Mouse (Mus musculus) testis, adult 2 months (tissue): ENCODE data around the gene Otogl. TPM values are rescaled to one million over a fixed set of nuclear protein-coding genes. Genes with fewer than 3 reads are reported as not detected.

Source experiments
- H3K27ac ChIP-seq: fragments of 200-500 bp; 2 replicates; pipeline ENCODE4 v1.5.1; 2012; ENCODE audit warnings: low read depth, low read length; ENCODE audit not compliant: control insufficient read depth, insufficient read depth
- H3K27me3 ChIP-seq: fragments of 200-500 bp; 2 replicates; pipeline ENCODE4 v1.6.1; 2012; ENCODE audit warnings: mild to moderate bottlenecking, low read length, moderate library complexity; ENCODE audit not compliant: control insufficient read depth, insufficient read depth
- H3K36me3 ChIP-seq: fragments of 200-500 bp; 2 replicates; pipeline ENCODE4 v1.6.1; 2012; ENCODE audit warnings: mild to moderate bottlenecking, low read length; ENCODE audit not compliant: control insufficient read depth, insufficient read depth
- H3K4me1 ChIP-seq: fragments of 200-500 bp; 2 replicates; pipeline ENCODE4 v1.6.1; 2012; ENCODE audit warnings: low read length; ENCODE audit not compliant: control insufficient read depth, insufficient read depth
- H3K4me3 ChIP-seq: fragments of 200-500 bp; 2 replicates; pipeline ENCODE4 v1.5.1; 2012; ENCODE audit warnings: low read depth, mild to moderate bottlenecking, low read length, moderate library complexity, mixed read lengths; ENCODE audit not compliant: control insufficient read depth
- CTCF ChIP-seq: fragments of 200-500 bp; IDR thresholded peaks from 2 replicates; pipeline ENCODE4 v1.5.1; 2012; ENCODE audit warnings: low read depth, mild to moderate bottlenecking, inconsistent platforms, low read length, moderate library complexity; ENCODE audit not compliant: control insufficient read depth, insufficient read depth, insufficient replicate concordance
- POLR2A ChIP-seq: fragments of 200-500 bp; IDR thresholded peaks from 2 replicates; pipeline ENCODE4 v1.6.1; 2012; ENCODE audit warnings: low read depth, mild to moderate bottlenecking, inconsistent platforms, low read length, moderate library complexity; ENCODE audit not compliant: control insufficient read depth
- polyA plus RNA-seq: library from polyadenylated mRNA; depleted of rRNA; stranded (reverse); fragments of >200 nt; gene quantifications from 2 replicates; pipeline ENCODE4 v1.2.3, GENCODE M21; 2012

Gene Otogl
- polyA plus RNA-seq, 1 experiment, result 0.01 TPM

DNA sequence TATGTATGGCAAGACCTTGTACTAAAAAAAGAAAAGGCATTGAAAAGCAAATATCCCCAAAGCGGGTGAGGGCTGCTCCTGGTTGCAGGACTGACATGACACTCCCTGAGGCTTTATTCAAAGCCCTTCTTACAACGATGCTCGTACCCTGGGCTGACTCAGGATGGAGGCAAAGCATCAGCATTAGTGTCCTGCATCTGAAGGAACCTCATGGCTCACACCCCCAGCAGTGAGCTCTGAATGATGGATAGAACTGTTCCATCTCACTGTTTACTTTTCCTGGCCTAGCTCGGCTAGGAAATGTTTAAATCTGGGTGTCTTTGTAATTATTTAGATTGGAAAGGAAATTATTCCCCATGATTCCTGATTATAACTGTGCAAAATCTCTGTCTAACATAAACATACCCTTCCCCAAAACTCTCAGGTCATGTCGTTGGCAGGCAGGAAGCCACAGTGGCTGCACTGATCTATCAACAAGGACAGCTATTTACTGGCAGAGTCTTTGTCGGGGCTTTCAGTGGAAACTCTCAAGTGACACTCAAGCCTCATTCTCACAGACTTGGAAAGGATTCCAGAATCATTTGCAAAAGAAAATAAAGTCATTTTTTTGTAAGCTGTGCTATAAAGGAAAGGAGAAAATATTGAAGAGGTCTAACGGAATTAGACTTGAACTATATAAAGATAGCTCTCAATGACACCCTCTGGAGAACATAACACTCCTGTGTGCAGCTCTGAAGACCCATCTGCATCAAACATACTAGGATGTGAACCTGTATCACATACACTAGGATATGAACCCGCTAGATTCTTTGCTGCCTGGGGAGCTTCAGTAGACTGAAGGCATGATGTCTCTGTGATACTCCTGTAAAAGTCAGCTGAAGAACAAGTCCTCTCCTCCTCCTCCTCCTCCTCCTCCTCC, 17.0 kb downstream of the Otogl start:
- no peak overlapping the region for H3K27ac ChIP-seq
- no peak overlapping the region for H3K4me3 ChIP-seq
- H3K27me3 ChIP-seq, result no peaks in the 10 kb centered on the region
- no peaks in the 10 kb centered on the region for H3K4me1 ChIP-seq
- H3K36me3 ChIP-seq, result no peaks in the 10 kb centered on the region
- no peak for TF ChIP-seq CTCF
- TF ChIP-seq POLR2A, result no peak

- H3K4me1 ChIP-seq, result no peaks in the 10 kb centered on the region
- H3K27me3 ChIP-seq, result no peaks in the 10 kb centered on the region
- no peak overlapping the region for H3K27ac ChIP-seq
- no peaks in the 10 kb centered on the region for H3K36me3 ChIP-seq
- no peak for TF ChIP-seq CTCF
- TF ChIP-seq POLR2A, result no peak
- H3K4me3 ChIP-seq, result no peak overlapping the region
These were observed 21.5 kb downstream of the Otogl start for GRCm38 (mm10) chr10:107890400-107890799.

GRCm38 (mm10) chr10:107872542-107872941, 39.4 kb downstream of the Otogl start:
- no peaks in the 10 kb centered on the region for H3K36me3 ChIP-seq
- no peak for TF ChIP-seq POLR2A
- no peak for TF ChIP-seq CTCF
- H3K4me3 ChIP-seq, result no peak overlapping the region
- no peak overlapping the region for H3K27ac ChIP-seq
- H3K4me1 ChIP-seq, result peaks cover 2% of the 10 kb centered on the region; the same call in 1 of the 2 replicates
- no peaks in the 10 kb centered on the region for H3K27me3 ChIP-seq

DNA sequence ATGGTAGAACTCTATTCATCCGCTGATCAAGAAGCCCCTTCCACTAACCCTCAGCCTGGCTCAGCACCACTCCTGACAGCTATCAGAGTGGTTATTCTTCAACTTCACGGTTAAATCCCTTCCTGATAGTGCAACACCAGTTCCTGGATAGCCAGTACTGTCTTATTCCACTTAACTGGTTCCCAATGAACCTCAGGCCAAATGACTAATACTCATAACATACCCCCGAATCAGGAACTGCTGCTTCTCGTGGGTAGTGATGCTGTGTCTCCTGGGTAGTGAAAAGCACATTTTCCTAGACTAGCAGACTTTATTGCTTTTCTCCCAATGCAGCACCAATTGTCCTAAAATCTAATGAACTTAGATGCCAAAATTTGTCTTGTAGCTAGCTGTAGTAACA, 39.8 kb downstream of the Otogl start:
- Histone ChIP-seq H3K27ac (no peak overlapping the region), H3K4me1 (peaks cover 2% of the 10 kb centered on the region; the same call in 1 of the 2 replicates), H3K27me3 (no peaks in the 10 kb centered on the region), H3K4me3 (no peak overlapping the region), H3K36me3 (no peaks in the 10 kb centered on the region)
- TF ChIP-seq CTCF, result no peak
- no peak for TF ChIP-seq POLR2A

DNA sequence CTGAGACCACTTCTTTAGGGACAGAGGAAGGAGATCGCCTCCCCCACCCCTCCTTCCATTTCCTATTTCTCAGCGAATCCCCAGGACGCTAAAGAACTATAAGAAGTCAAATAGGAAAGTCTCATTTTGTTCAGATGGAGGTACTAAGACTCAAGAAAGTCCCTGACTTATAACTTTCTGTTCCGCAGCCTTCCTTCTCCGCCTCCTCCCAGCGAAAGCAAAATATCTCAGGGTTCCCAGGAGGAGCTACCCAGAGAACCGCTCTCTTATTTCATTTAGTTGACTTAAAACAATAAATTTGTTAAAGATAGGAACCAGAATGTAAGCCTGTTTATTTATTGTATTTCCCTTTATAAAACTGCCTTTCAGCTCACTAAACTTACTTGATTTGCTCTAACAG, 41.4 kb downstream of the Otogl start:
- Histone ChIP-seq H3K4me3 (no peak overlapping the region), H3K4me1 (peaks cover 2% of the 10 kb centered on the region; the same call in 1 of the 2 replicates), H3K36me3 (no peaks in the 10 kb centered on the region), H3K27me3 (no peaks in the 10 kb centered on the region), H3K27ac (no peak overlapping the region)
- TF ChIP-seq POLR2A, result no peak
- no peak for TF ChIP-seq CTCF

GRCm38 (mm10) chr10:107868904-107869303, 43.0 kb downstream of the Otogl start:
- H3K27me3 ChIP-seq, result no peaks in the 10 kb centered on the region
- peaks cover 2% of the 10 kb centered on the region; the same call in 1 of the 2 replicates for H3K4me1 ChIP-seq
- TF ChIP-seq POLR2A (no peak), CTCF (no peak)
- H3K27ac ChIP-seq, result no peak overlapping the region
- H3K36me3 ChIP-seq, result no peaks in the 10 kb centered on the region
- H3K4me3 ChIP-seq, result no peak overlapping the region

- H3K4me1 ChIP-seq, result peaks cover 2% of the 10 kb centered on the region; the same call in 1 of the 2 replicates
- H3K36me3 ChIP-seq, result no peaks in the 10 kb centered on the region
These were observed 44.5 kb downstream of the Otogl start for GRCm38 (mm10) chr10:107867414-107867813.

More at GRCm38 (mm10) chr10:107867414-107867813, 44.5 kb downstream of the Otogl start:
- Histone ChIP-seq H3K27ac (no peak overlapping the region), H3K4me3 (no peak overlapping the region), H3K27me3 (no peaks in the 10 kb centered on the region)
- TF ChIP-seq POLR2A (no peak), CTCF (no peak)
